Mouse (Mus musculus) lung, embryonic 14.5 days (tissue): Measurements from ENCODE around the gene Grb2. TPM values are rescaled to one million over a fixed set of nuclear protein-coding genes. Genes with fewer than 3 reads are reported as not detected.

Experiments used
- ATAC-seq: fragments of 200-750 bp; cut with Nextera tagmentation; 2 replicates; pipeline ENCODE4 v1.8.0; 2017; ENCODE audit warnings: mild to moderate bottlenecking, moderate TSS enrichment, moderate library complexity; ENCODE audit not compliant: insufficient read depth
- DNase-seq: peaks from one replicate; pipeline ENCODE4 v3.0.0-alpha.2; 2015
- H3K27ac ChIP-seq: fragments of 300-500 bp; sonication (generic); 2 replicates; pipeline ENCODE4 v1.5.1; 2014; ENCODE audit warnings: low read depth, mild to moderate bottlenecking, moderate library complexity
- H3K27me3 ChIP-seq: fragments of 300-500 bp; sonication (generic); 2 replicates; pipeline ENCODE4 v1.6.1; 2014; ENCODE audit warnings: low read length, control low read depth; ENCODE audit not compliant: insufficient read depth
- H3K36me3 ChIP-seq: fragments of 300-500 bp; sonication (generic); 2 replicates; pipeline ENCODE4 v1.6.1; 2014; ENCODE audit warnings: control low read depth; ENCODE audit not compliant: insufficient read depth
- H3K4me1 ChIP-seq: fragments of 300-500 bp; sonication (generic); 2 replicates; pipeline ENCODE4 v1.6.1; 2014; ENCODE audit warnings: antibody characterized with exemption, control low read depth; ENCODE audit not compliant: insufficient read depth
- H3K4me2 ChIP-seq: fragments of 300-500 bp; sonication (generic); 2 replicates; pipeline ENCODE4 v1.6.1; 2014; ENCODE audit warnings: mild to moderate bottlenecking
- H3K4me3 ChIP-seq: fragments of 300-500 bp; sonication (generic); 2 replicates; pipeline ENCODE4 v1.5.1; 2014; ENCODE audit warnings: low read depth, low read length
- H3K9ac ChIP-seq: fragments of 300-500 bp; sonication (generic); 2 replicates; pipeline ENCODE4 v1.6.1; 2014
- H3K9me3 ChIP-seq: fragments of 300-500 bp; sonication (generic); 2 replicates; pipeline ENCODE4 v1.6.1; 2016; ENCODE audit warnings: low read depth, low read length, control low read depth
- CTCF ChIP-seq: IDR thresholded peaks from 2 replicates; pipeline ENCODE4 v1.5.1; 2016; ENCODE audit warnings: antibody characterized with exemption, low read depth
- WGBS: fragments of 180-500 bp; shearing (Covaris S2); extraction: QIAGEN DNeasy Blood & Tissue Kit; methylation state at CpG from one replicate; pipeline ENCODE4 v1.1.7; 2014; 5-methylcytosine and 5-hydroxymethylcytosine counted together
- polyA plus RNA-seq: library from polyadenylated mRNA; unstranded; fragments of >200 nt; fragmentation: Nextera tagmentation; extraction: Ambion mirVana; gene quantifications from 2 replicates; pipeline ENCODE4 v1.2.1, GENCODE M21; 2014

Grb2 gene
- polyA plus RNA-seq, 1 experiment from 2014 or later: 41.5 TPM

GRCm38 (mm10) chr11:115627705-115628464, 80.5 kb downstream of the Grb2 start, which contains the start of gene Slc25a19:
Gene Slc25a19 (minus strand): TSS chr11:115628295.
- H3K9me3 ChIP-seq: no peaks in the 10 kb centered on the region
- H3K27me3 ChIP-seq: no peaks in the 10 kb centered on the region
- no peaks in the 10 kb centered on the region; the same call in 1 of the 2 replicates for H3K4me1 ChIP-seq
- no peak for TF ChIP-seq CTCF
- H3K9ac ChIP-seq: peak within 1 kb of the TSS; percentile 71
- DNase-seq (peak; percentile 100), ATAC-seq (peak; percentile 99)
- 0 out of 2 replicates have a peak within 1 kb of the TSS, but pooled peaks have one; percentile 2 for H3K27ac ChIP-seq
- peak within 1 kb of the TSS; percentile 83 for H3K4me2 ChIP-seq
- peaks cover 5% of the 10 kb centered on the region; the same call in 1 of the 2 replicates for H3K36me3 ChIP-seq
- H3K4me3 ChIP-seq: peak within 1 kb of the TSS; percentile 72
- WGBS: under 1% methylated on average over 47 of the region's 47 CpGs

- WGBS: 44% methylated on average over 11 of the region's 11 CpGs
- no peaks in the 10 kb centered on the region; the same call in 1 of the 2 replicates for H3K4me1 ChIP-seq
- H3K27ac ChIP-seq: no peak overlapping the region
- peak overlapping the region; percentile 72 for H3K4me3 ChIP-seq
- H3K4me2 ChIP-seq: peak overlapping the region; percentile 83
- peak overlapping the region; percentile 71 for H3K9ac ChIP-seq
- DNase-seq (no peak), ATAC-seq (no peak)
- H3K27me3 ChIP-seq: no peaks in the 10 kb centered on the region
- TF ChIP-seq CTCF: no peak
- peaks cover 13% of the 10 kb centered on the region; the same call in 1 of the 2 replicates for H3K36me3 ChIP-seq
- no peaks in the 10 kb centered on the region for H3K9me3 ChIP-seq
Measured at GRCm38 (mm10) chr11:115626824-115627616, 81.4 kb downstream of the Grb2 start.

DNA sequence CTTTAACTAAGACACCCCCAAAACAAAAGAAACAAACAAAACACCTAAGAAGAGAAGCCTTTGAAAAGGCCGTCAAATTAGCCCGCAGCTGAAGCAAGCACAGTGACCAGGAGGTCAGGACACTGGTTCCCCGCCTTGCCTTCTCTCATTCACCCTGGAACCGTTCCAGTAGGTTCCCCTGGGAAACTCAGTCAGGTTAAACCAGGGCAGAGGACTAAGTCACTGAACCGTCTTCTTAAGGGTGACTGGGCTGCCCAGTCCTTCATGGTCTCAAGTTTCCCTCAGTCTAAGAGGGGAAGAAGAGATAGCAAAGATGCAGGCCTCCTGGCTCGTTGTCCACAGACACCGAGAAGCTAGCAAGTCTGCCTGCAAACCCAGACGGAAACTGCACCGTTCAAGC, 82.5 kb downstream of the Grb2 start:
- H3K9ac ChIP-seq: no peak overlapping the region
- no peak overlapping the region for H3K4me3 ChIP-seq
- TF ChIP-seq CTCF: no peak
- DNase-seq: no peak
- H3K4me1 ChIP-seq: no peaks in the 10 kb centered on the region; the same call in 1 of the 2 replicates
- no peak overlapping the region for H3K4me2 ChIP-seq
- WGBS: 76% methylated on average over 9 of the region's 9 CpGs
- H3K9me3 ChIP-seq: no peaks in the 10 kb centered on the region
- H3K27ac ChIP-seq: no peak overlapping the region
- peaks cover 17% of the 10 kb centered on the region; the same call in 1 of the 2 replicates for H3K36me3 ChIP-seq
- H3K27me3 ChIP-seq: no peaks in the 10 kb centered on the region
- no peak for ATAC-seq

GRCm38 (mm10) chr11:115623487-115624070, 84.8 kb downstream of the Grb2 start:
- Histone ChIP-seq H3K27ac (no peak overlapping the region), H3K9me3 (no peaks in the 10 kb centered on the region), H3K36me3 (peaks cover 29% of the 10 kb centered on the region), H3K4me1 (no peaks in the 10 kb centered on the region; the same call in 1 of the 2 replicates), H3K9ac (no peak overlapping the region), H3K27me3 (no peaks in the 10 kb centered on the region), H3K4me2 (no peak overlapping the region), H3K4me3 (no peak overlapping the region)
- ATAC-seq: no peak
- peak; percentile 65 for TF ChIP-seq CTCF
- no peak for DNase-seq
- 67% methylated on average over 9 of the region's 9 CpGs for WGBS

DNA sequence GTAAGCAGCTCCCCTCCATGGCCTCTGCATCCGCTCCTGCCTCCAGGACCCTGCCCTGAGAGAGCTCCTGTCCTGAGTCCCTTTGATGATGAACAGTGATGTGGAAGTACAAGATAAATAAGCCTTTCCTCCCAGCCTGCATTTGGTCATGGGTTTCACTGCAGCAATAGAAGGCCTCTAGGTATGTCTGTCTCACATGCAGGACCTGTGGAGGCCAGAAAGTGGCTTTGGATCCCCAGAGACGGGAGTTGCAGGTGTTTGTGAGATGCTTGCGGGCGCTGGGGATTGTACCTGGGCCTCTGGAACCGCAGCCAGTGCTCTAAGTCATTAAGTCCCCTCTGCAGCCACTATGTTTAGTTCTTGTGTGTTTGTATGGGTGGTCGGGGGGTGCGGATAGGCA, 88.4 kb downstream of the Grb2 start:
- Histone ChIP-seq H3K27ac (no peak overlapping the region), H3K36me3 (peaks cover 34% of the 10 kb centered on the region), H3K9ac (no peak overlapping the region), H3K4me3 (no peak overlapping the region), H3K27me3 (no peaks in the 10 kb centered on the region), H3K4me2 (no peak overlapping the region), H3K4me1 (no peaks in the 10 kb centered on the region), H3K9me3 (no peaks in the 10 kb centered on the region)
- ATAC-seq (no peak), DNase-seq (no peak)
- 93% methylated on average over 7 of the region's 7 CpGs for WGBS
- no peak for TF ChIP-seq CTCF

- no peak for ATAC-seq
- 86% methylated on average over 16 of the region's 16 CpGs for WGBS
- no peaks in the 10 kb centered on the region for H3K9me3 ChIP-seq
- no peak for TF ChIP-seq CTCF
- DNase-seq: no peak
- H3K27me3 ChIP-seq: no peaks in the 10 kb centered on the region
- no peak overlapping the region for H3K27ac ChIP-seq
- no peak overlapping the region for H3K4me2 ChIP-seq
- H3K4me1 ChIP-seq: no peaks in the 10 kb centered on the region; the same call in 1 of the 2 replicates
- no peak overlapping the region for H3K4me3 ChIP-seq
- no peak overlapping the region for H3K9ac ChIP-seq
- H3K36me3 ChIP-seq: peaks cover 39% of the 10 kb centered on the region
Measured at GRCm38 (mm10) chr11:115618732-115619516, 89.5 kb downstream of the Grb2 start.
